Mouse (Mus musculus): ENCODE results near the gene Slc5a2. TPM values are rescaled to one million over a fixed set of nuclear protein-coding genes. Genes with fewer than 3 reads are reported as not detected.

Gene Slc5a2
- polyA plus RNA-seq, 1 experiment from 2014 or later, result 0.22 TPM

DNA sequence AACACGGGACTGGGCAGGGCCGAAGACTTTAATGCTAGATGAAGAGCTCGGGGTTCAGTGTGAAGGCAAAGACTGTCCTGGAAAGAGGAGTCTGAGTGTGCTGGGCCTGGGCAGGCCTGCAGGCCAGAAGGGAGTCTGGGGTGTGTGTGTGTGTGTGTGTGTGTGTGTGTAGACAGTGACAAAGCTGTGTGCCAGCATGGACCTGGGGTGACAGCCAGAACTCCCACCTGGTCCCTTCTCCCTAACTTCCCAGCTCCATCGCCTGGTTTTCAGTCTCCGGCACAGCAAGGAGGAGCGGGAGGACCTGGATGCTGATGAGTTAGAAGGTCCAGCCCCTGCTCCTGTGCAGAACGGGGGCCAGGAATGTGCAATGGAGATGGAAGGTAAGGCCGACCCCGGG is 6.0 kb downstream of the Slc5a2 start:
- ATAC-seq (ENCODE audit: insufficient number of reproducible peaks, insufficient read depth, low FRiP score, low read depth), result no peak
- peaks cover 0 to 7% of the 10 kb centered on the region in 2 experiments; a peak in 3 of 4 replicates for H3K4me1 ChIP-seq (ENCODE audit: control insufficient read depth in 2 of 2, insufficient read depth in 2 of 2, low read length in 2 of 2)
- no peak overlapping the region for H3K9ac ChIP-seq (ENCODE audit: low read length)
- H3K9me3 ChIP-seq (ENCODE audit: control insufficient read depth, low read length), result no peaks in the 10 kb centered on the region
- H3K27ac ChIP-seq (replicated peaks in 1 of 2; ENCODE audit: control insufficient read depth in 1 of 2, insufficient read depth in 1 of 2, low read depth in 2 of 2, low read length in 2 of 2), result no peak overlapping the region
- H3K4me2 ChIP-seq (ENCODE audit: low read length), result no peak overlapping the region
- WGBS, result 93% methylated on average over 9 of the region's 9 CpGs
- peaks cover 51% of the 10 kb centered on the region for H3K36me3 ChIP-seq (ENCODE audit: control insufficient read depth, insufficient read depth, low read length)
- no peaks in the 10 kb centered on the region for H3K27me3 ChIP-seq (ENCODE audit: control insufficient read depth, insufficient read depth, low read length)
- no peak overlapping the region for H3K4me3 ChIP-seq (ENCODE audit: control insufficient read depth in 1 of 2, insufficient read depth in 1 of 2, low read depth in 1 of 2, low read length in 2 of 2)

- no peak overlapping the region for H3K9ac ChIP-seq (ENCODE audit: low read length)
- 90% methylated on average over 6 of the region's 6 CpGs for WGBS
- H3K36me3 ChIP-seq (ENCODE audit: control insufficient read depth, insufficient read depth, low read length), result peaks cover 82% of the 10 kb centered on the region
- no peaks in the 10 kb centered on the region for H3K4me1 ChIP-seq (ENCODE audit: control insufficient read depth in 2 of 2, insufficient read depth in 2 of 2, low read length in 2 of 2)
- H3K4me2 ChIP-seq (ENCODE audit: low read length), result no peak overlapping the region
- no peaks in the 10 kb centered on the region for H3K27me3 ChIP-seq (ENCODE audit: control insufficient read depth, insufficient read depth, low read length)
- ATAC-seq (ENCODE audit: insufficient number of reproducible peaks, insufficient read depth, low FRiP score, low read depth), result no peak
- no peak overlapping the region for H3K4me3 ChIP-seq (ENCODE audit: control insufficient read depth in 1 of 2, insufficient read depth in 1 of 2, low read depth in 1 of 2, low read length in 2 of 2)
- H3K27ac ChIP-seq (replicated peaks in 1 of 2; ENCODE audit: control insufficient read depth in 1 of 2, insufficient read depth in 1 of 2, low read depth in 2 of 2, low read length in 2 of 2), result no peak overlapping the region
- H3K9me3 ChIP-seq (ENCODE audit: control insufficient read depth, low read length), result no peaks in the 10 kb centered on the region
These were observed 10.6 kb downstream of the Slc5a2 start for GRCm38 (mm10) chr7:128276051-128276450.

- H3K9me3 ChIP-seq (ENCODE audit: control insufficient read depth, low read length), result no peaks in the 10 kb centered on the region
- peaks cover 49% of the 10 kb centered on the region for H3K36me3 ChIP-seq (ENCODE audit: control insufficient read depth, insufficient read depth, low read length)
- H3K27me3 ChIP-seq (ENCODE audit: control insufficient read depth, insufficient read depth, low read length), result no peaks in the 10 kb centered on the region
- H3K9ac ChIP-seq (ENCODE audit: low read length), result no peak overlapping the region
- no peak overlapping the region for H3K4me3 ChIP-seq (ENCODE audit: control insufficient read depth in 1 of 2, insufficient read depth in 1 of 2, low read depth in 1 of 2, low read length in 2 of 2)
- H3K27ac ChIP-seq (replicated peaks in 1 of 2; ENCODE audit: control insufficient read depth in 1 of 2, insufficient read depth in 1 of 2, low read depth in 2 of 2, low read length in 2 of 2), result no peak overlapping the region
- 92% methylated on average over 4 of the region's 4 CpGs for WGBS
- H3K4me2 ChIP-seq (ENCODE audit: low read length), result no peak overlapping the region
- H3K4me1 ChIP-seq (ENCODE audit: control insufficient read depth in 2 of 2, insufficient read depth in 2 of 2, low read length in 2 of 2), result peaks cover 0 to 7% of the 10 kb centered on the region in 2 experiments; a peak in 3 of 4 replicates
- no peak for ATAC-seq (ENCODE audit: insufficient number of reproducible peaks, insufficient read depth, low FRiP score, low read depth)
These were observed 14.3 kb downstream of the Slc5a2 start for GRCm38 (mm10) chr7:128279750-128280149.

GRCm38 (mm10) chr7:128281765-128282164 is 16.3 kb downstream of the Slc5a2 start:
- H3K4me1 ChIP-seq (ENCODE audit: control insufficient read depth in 2 of 2, insufficient read depth in 2 of 2, low read length in 2 of 2), result peaks cover 0 to 7% of the 10 kb centered on the region in 2 experiments; a peak in 3 of 4 replicates
- WGBS, result 82% methylated on average over 11 of the region's 11 CpGs
- no peak for ATAC-seq (ENCODE audit: insufficient number of reproducible peaks, insufficient read depth, low FRiP score, low read depth)
- no peak overlapping the region for H3K4me3 ChIP-seq (ENCODE audit: control insufficient read depth in 1 of 2, insufficient read depth in 1 of 2, low read depth in 1 of 2, low read length in 2 of 2)
- no peak overlapping the region for H3K9ac ChIP-seq (ENCODE audit: low read length)
- no peak overlapping the region for H3K4me2 ChIP-seq (ENCODE audit: low read length)
- H3K9me3 ChIP-seq (ENCODE audit: control insufficient read depth, low read length), result no peaks in the 10 kb centered on the region
- H3K36me3 ChIP-seq (ENCODE audit: control insufficient read depth, insufficient read depth, low read length), result peaks cover 34% of the 10 kb centered on the region
- H3K27ac ChIP-seq (replicated peaks in 1 of 2; ENCODE audit: control insufficient read depth in 1 of 2, insufficient read depth in 1 of 2, low read depth in 2 of 2, low read length in 2 of 2), result no peak overlapping the region
- no peaks in the 10 kb centered on the region for H3K27me3 ChIP-seq (ENCODE audit: control insufficient read depth, insufficient read depth, low read length)

DNA sequence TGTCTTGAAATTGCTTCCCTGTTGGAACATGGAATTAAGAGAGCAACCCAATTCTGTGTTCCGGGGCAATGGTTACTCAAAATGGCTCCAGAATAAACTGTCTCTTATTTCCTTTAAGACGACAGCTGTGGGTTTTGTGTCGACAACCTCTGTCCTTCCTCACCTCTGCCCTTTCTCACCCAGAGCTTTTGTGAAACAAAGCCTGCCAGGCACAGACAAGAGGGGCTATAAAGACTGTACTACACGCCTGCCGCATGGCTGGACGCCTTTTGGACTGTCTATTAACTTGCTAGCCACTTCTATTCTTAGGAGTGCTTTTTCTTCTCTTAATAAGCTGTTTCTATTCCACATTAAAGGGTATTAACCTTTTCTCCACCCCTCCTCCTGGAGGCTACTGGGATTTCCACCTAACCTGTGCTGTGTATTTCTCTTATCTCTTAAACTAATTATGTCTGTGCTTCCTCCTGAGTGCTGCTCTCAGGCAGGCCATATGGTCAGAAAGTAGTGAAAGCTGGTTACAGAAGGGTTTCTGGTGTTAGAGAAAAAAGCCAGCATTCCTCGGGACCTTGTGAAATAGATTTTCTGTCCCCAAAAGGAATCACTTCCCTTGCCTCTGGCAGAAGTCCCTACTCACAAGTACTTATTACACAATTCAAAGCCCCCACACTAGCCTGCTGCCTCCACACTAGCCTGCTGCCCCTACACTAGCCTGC is 17.2 kb downstream of the Slc5a2 start:
- H3K4me2 ChIP-seq (ENCODE audit: low read length), result no peak overlapping the region
- no peak for ATAC-seq (ENCODE audit: insufficient number of reproducible peaks, insufficient read depth, low FRiP score, low read depth)
- H3K9ac ChIP-seq (ENCODE audit: low read length), result no peak overlapping the region
- H3K36me3 ChIP-seq (ENCODE audit: control insufficient read depth, insufficient read depth, low read length), result peaks cover 34% of the 10 kb centered on the region
- no peaks in the 10 kb centered on the region for H3K27me3 ChIP-seq (ENCODE audit: control insufficient read depth, insufficient read depth, low read length)
- no peaks in the 10 kb centered on the region for H3K9me3 ChIP-seq (ENCODE audit: control insufficient read depth, low read length)
- WGBS, result 31% methylated on average over 7 of the region's 7 CpGs
- peaks cover 0 to 7% of the 10 kb centered on the region in 2 experiments; a peak in 3 of 4 replicates for H3K4me1 ChIP-seq (ENCODE audit: control insufficient read depth in 2 of 2, insufficient read depth in 2 of 2, low read length in 2 of 2)
- no peak overlapping the region for H3K4me3 ChIP-seq (ENCODE audit: control insufficient read depth in 1 of 2, insufficient read depth in 1 of 2, low read depth in 1 of 2, low read length in 2 of 2)
- H3K27ac ChIP-seq (replicated peaks in 1 of 2; ENCODE audit: control insufficient read depth in 1 of 2, insufficient read depth in 1 of 2, low read depth in 2 of 2, low read length in 2 of 2), result no peak overlapping the region; a peak in 1 of 4 replicates

GRCm38 (mm10) chr7:128284047-128284446 is 18.6 kb downstream of the Slc5a2 start:
- peaks cover 36% of the 10 kb centered on the region for H3K36me3 ChIP-seq (ENCODE audit: control insufficient read depth, insufficient read depth, low read length)
- H3K4me1 ChIP-seq (ENCODE audit: control insufficient read depth in 2 of 2, insufficient read depth in 2 of 2, low read length in 2 of 2), result peaks cover 4 to 17% of the 10 kb centered on the region in 2 experiments
- H3K4me2 ChIP-seq (ENCODE audit: low read length), result no peak overlapping the region
- no peak overlapping the region for H3K9ac ChIP-seq (ENCODE audit: low read length)
- ATAC-seq (ENCODE audit: insufficient number of reproducible peaks, insufficient read depth, low FRiP score, low read depth), result no peak
- no peak overlapping the region for H3K4me3 ChIP-seq (ENCODE audit: control insufficient read depth in 1 of 2, insufficient read depth in 1 of 2, low read depth in 1 of 2, low read length in 2 of 2)
- H3K27ac ChIP-seq (replicated peaks in 1 of 2; ENCODE audit: control insufficient read depth in 1 of 2, insufficient read depth in 1 of 2, low read depth in 2 of 2, low read length in 2 of 2), result no peak overlapping the region
- 65% methylated on average over 5 of the region's 5 CpGs for WGBS
- H3K9me3 ChIP-seq (ENCODE audit: control insufficient read depth, low read length), result no peaks in the 10 kb centered on the region
- no peaks in the 10 kb centered on the region for H3K27me3 ChIP-seq (ENCODE audit: control insufficient read depth, insufficient read depth, low read length)

DNA sequence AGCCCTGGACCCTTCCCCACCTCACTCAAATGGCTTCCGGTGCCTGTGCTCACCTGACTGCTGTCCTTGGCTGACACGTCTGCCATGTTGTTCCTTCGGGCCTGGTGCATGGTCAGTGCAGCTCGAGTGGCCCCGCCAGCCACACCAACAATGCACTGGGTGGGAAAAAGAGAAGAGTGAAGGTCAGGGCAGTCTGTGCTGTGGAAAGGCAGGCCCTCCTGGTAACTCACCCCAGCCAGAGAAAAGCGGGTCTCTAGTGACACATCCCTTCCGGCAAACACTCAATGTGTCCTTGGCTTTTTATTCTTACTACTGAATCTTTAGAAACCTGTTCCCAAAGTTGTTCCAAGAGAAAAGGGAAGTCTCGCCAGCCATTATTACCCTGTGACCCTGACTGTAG is 19.6 kb downstream of the Slc5a2 start:
- Histone ChIP-seq H3K4me1 (ENCODE audit: control insufficient read depth in 2 of 2, insufficient read depth in 2 of 2, low read length in 2 of 2) (peaks cover 9 to 23% of the 10 kb centered on the region in 2 experiments), H3K9me3 (ENCODE audit: control insufficient read depth, low read length) (no peaks in the 10 kb centered on the region), H3K9ac (ENCODE audit: low read length) (no peak overlapping the region), H3K4me2 (ENCODE audit: low read length) (no peak overlapping the region), H3K27ac (replicated peaks in 1 of 2; ENCODE audit: control insufficient read depth in 1 of 2, insufficient read depth in 1 of 2, low read depth in 2 of 2, low read length in 2 of 2) (no peak overlapping the region), H3K4me3 (ENCODE audit: control insufficient read depth in 1 of 2, insufficient read depth in 1 of 2, low read depth in 1 of 2, low read length in 2 of 2) (no peak overlapping the region), H3K27me3 (ENCODE audit: control insufficient read depth, insufficient read depth, low read length) (no peaks in the 10 kb centered on the region), H3K36me3 (ENCODE audit: control insufficient read depth, insufficient read depth, low read length) (peaks cover 30% of the 10 kb centered on the region)
- ATAC-seq (ENCODE audit: insufficient number of reproducible peaks, insufficient read depth, low FRiP score, low read depth), result no peak
- WGBS, result 87% methylated on average over 8 of the region's 8 CpGs

Data from heart, embryonic 14.5 days (tissue).